7 mouse cellular contexts compared by ENCODE assay signal in genomic region chr1:39192460-39192996, GRCm38 (mm10). TPM values are rescaled to one million over a fixed set of nuclear protein-coding genes. Genes with fewer than 3 reads are reported as not detected.
A peak's percentile ranks its signal among the peaks of the same experiment; 100 is the strongest.
DNase-seq lines count a peak whose midpoint lies in the region; ATAC-seq and TF ChIP-seq lines count a peak whose summit lies in the region.

No protein-coding gene starts in this region.

- WGBS in embryonic facial prominence, embryonic 13.5 days, result under 1% methylated on average over 28 of the region's 28 CpGs
- WGBS in heart, adult 2 months, result 4% methylated on average over 28 of the region's 28 CpGs
- 1% methylated on average over 28 of the region's 28 CpGs for WGBS in thymus, adult 2 months

- no peaks in the 10 kb centered on the region for H3K79me2 ChIP-seq in heart, adult 2 months (replicated peaks; ENCODE audit: control insufficient read depth, insufficient read depth, low read length)

- intact Hi-C loops in heart, adult 2 months (cut with DNase I), result loop anchor here (2.0 to 10.0 kb wide), 4 partner anchors 85 to 342 kb away; partner anchors contain the start of gene Cnot11

- TF ChIP-seq POLR2A in bone marrow macrophage, adult 2 months (IDR thresholded peaks at IDR 0.05; ENCODE audit: borderline replicate concordance, low read depth, low read length), result no peak
- TF ChIP-seq POLR2A in heart, adult 2 months (IDR thresholded peaks at IDR 0.05; ENCODE audit: insufficient read depth, low read depth, low read length), result no peak
- TF ChIP-seq POLR2A in thymus, adult 2 months (IDR thresholded peaks at IDR 0.05; ENCODE audit: control insufficient read depth, extremely low read depth, insufficient read depth, low read length, poor library complexity), result 0 out of 2 replicates have a peak, but pooled peaks have one; percentile 11

- no peaks in the 10 kb centered on the region for H3K36me3 ChIP-seq in embryonic facial prominence, embryonic 13.5 days
- no peaks in the 10 kb centered on the region; the same call in none of the 2 replicates for H3K36me3 ChIP-seq in heart, adult 2 months (ENCODE audit: control insufficient read depth, insufficient read depth, low read length)
- no peaks in the 10 kb centered on the region for H3K36me3 ChIP-seq in thymus, adult 2 months (ENCODE audit: control insufficient read depth, insufficient read depth, low read length)

- peak; percentile 11; the same call in 1 of the 2 replicates for ATAC-seq in embryonic facial prominence, embryonic 13.5 days (ENCODE audit: insufficient number of reproducible peaks, insufficient read depth, low FRiP score, low TSS enrichment, low read depth)

- peaks cover 10% of the 10 kb centered on the region for H3K4me1 ChIP-seq in bone marrow macrophage, adult 2 months (ENCODE audit: control insufficient read depth, insufficient read depth, low read length)
- H3K4me1 ChIP-seq in embryonic facial prominence, embryonic 13.5 days, result peaks cover 28% of the 10 kb centered on the region
- peaks cover 4% of the 10 kb centered on the region for H3K4me1 ChIP-seq in heart, adult 2 months (ENCODE audit: control insufficient read depth, insufficient read depth, low read length)
- peaks cover 35% of the 10 kb centered on the region for H3K4me1 ChIP-seq in thymus, adult 2 months (replicated peaks; ENCODE audit: control insufficient read depth, insufficient read depth, low read length)

- peak overlapping the region; percentile 82 for H3K4me3 ChIP-seq in bone marrow macrophage, adult 2 months (ENCODE audit: insufficient read depth, low read length)
- peak overlapping the region; percentile 74 for H3K4me3 ChIP-seq in embryonic facial prominence, embryonic 13.5 days
- peak overlapping the region; percentile 78 for H3K4me3 ChIP-seq in heart, adult 2 months
- H3K4me3 ChIP-seq in thymus, adult 2 months (ENCODE audit: control insufficient read depth, insufficient read depth, low read length), result peak overlapping the region; percentile 94

- H3K4me2 ChIP-seq in embryonic facial prominence, embryonic 13.5 days, result peak overlapping the region; percentile 98

- H3K27ac ChIP-seq in bone marrow macrophage, adult 2 months (ENCODE audit: insufficient read depth, low read depth, low read length), result no peak overlapping the region
- no peak overlapping the region for H3K27ac ChIP-seq in embryonic facial prominence, embryonic 13.5 days
- peak overlapping the region; percentile 72 for H3K27ac ChIP-seq in heart, adult 2 months
- peak overlapping the region; percentile 18; the same call in 1 of the 2 replicates for H3K27ac ChIP-seq in thymus, adult 2 months (ENCODE audit: control insufficient read depth, insufficient read depth, low read length)

- peaks cover 68% of the 10 kb centered on the region for H3K27me3 ChIP-seq in embryonic facial prominence, embryonic 13.5 days
- H3K27me3 ChIP-seq in heart, adult 2 months (ENCODE audit: control insufficient read depth, insufficient read depth, low read length), result peaks cover 2% of the 10 kb centered on the region; the same call in 1 of the 2 replicates
- H3K27me3 ChIP-seq in thymus, adult 2 months (ENCODE audit: control insufficient read depth, insufficient read depth, low read length), result peaks cover 11% of the 10 kb centered on the region

- H3K9ac ChIP-seq in embryonic facial prominence, embryonic 13.5 days, result peak overlapping the region; percentile 76
- no peak overlapping the region; the same call in 1 of the 2 replicates for H3K9ac ChIP-seq in heart, adult 2 months (ENCODE audit: low read depth, low read length)

- TF ChIP-seq CTCF in bone marrow macrophage, adult 2 months (IDR thresholded peaks at IDR 0.05; ENCODE audit: low read depth, low read length), result no peak
- peak; percentile 63 for TF ChIP-seq CTCF in heart, adult 2 months (IDR thresholded peaks at IDR 0.05)
- peak; percentile 62; the same call in 1 of the 2 replicates for TF ChIP-seq CTCF in thymus, adult 2 months (IDR thresholded peaks at IDR 0.05; ENCODE audit: borderline replicate concordance, control insufficient read depth, extremely low read depth, insufficient read depth, low read length, poor library complexity)

- DNase-seq in heart, adult 2 months, result peak; percentile 81 to 84
- peak; percentile 85 for DNase-seq in kidney, adult 18-20 months
- peak; percentile 32 for DNase-seq in liver
- peak; percentile 58 for DNase-seq in naive thymus-derived CD4-positive, alpha-beta T cell, adult 2 months (ENCODE audit: low read depth)
- peak; percentile 77 for DNase-seq in thymus, adult 2 months

- no peaks in the 10 kb centered on the region for H3K9me3 ChIP-seq in embryonic facial prominence, embryonic 13.5 days

- no peak for TF ChIP-seq EP300 in heart, adult 2 months (IDR thresholded peaks at IDR 0.05; ENCODE audit: insufficient read depth, low read depth, low read length)

RNA-seq across cellular contexts. Expression of gene Npas2, which starts 1.0 kb away (rescaled TPM):
- 0.60 and 0.75 TPM in 2 replicates for polyA plus RNA-seq in bone marrow macrophage, adult 2 months (2012; ENCODE audit: insufficient read depth, insufficient read length, missing spikeins)
- 0.73 and 1.7 TPM in 2 replicates for polyA plus RNA-seq in embryonic facial prominence, embryonic 13.5 days (2015; fragmentation: Nextera tagmentation; extraction: Ambion mirVana)
- 1 to 10 TPM; 1.8 to 10.0 TPM for total RNA-seq in heart, adult 2 months (2021)
- polyA plus RNA-seq in heart, adult 2 months (2012; rRNA removed), result 3.7 and 4.1 TPM in 2 replicates
- polyA plus RNA-seq in thymus, adult 2 months (2012; rRNA removed), result 6.9 and 7.7 TPM in 2 replicates

Comparison
In these comparisons a context has a peak if more than half of its experiments do, and no peak if none do; other contexts are left out.
1. H3K27ac ChIP-seq: peak in heart, adult 2 months (single experiment) and thymus, adult 2 months (single experiment); none in bone marrow macrophage, adult 2 months (single experiment) and embryonic facial prominence, embryonic 13.5 days (single experiment).
2. DNase-seq: peak in every context shown above with its lines; median percentile 85 in kidney, adult 18-20 months; 82 in heart, adult 2 months; 77 in thymus, adult 2 months; 58 in naive thymus-derived CD4-positive, alpha-beta T cell, adult 2 months; 32 in liver.
3. Peak in every context shown above with its lines, with median percentiles within 50 percentile points of each other: H3K4me3 ChIP-seq.